Mouse (Mus musculus) testis, adult 2 months (tissue): ENCODE measurements around the gene Rngtt.

Experiments
- CTCF ChIP-seq: fragments of 200-500 bp; IDR thresholded peaks from 2 replicates; pipeline ENCODE4 v1.5.1; 2012; ENCODE audit warnings: low read depth, mild to moderate bottlenecking, inconsistent platforms, low read length, moderate library complexity; ENCODE audit not compliant: control insufficient read depth, insufficient read depth, insufficient replicate concordance
- POLR2A ChIP-seq: fragments of 200-500 bp; IDR thresholded peaks from 2 replicates; pipeline ENCODE4 v1.6.1; 2012; ENCODE audit warnings: low read depth, mild to moderate bottlenecking, inconsistent platforms, low read length, moderate library complexity; ENCODE audit not compliant: control insufficient read depth

DNA sequence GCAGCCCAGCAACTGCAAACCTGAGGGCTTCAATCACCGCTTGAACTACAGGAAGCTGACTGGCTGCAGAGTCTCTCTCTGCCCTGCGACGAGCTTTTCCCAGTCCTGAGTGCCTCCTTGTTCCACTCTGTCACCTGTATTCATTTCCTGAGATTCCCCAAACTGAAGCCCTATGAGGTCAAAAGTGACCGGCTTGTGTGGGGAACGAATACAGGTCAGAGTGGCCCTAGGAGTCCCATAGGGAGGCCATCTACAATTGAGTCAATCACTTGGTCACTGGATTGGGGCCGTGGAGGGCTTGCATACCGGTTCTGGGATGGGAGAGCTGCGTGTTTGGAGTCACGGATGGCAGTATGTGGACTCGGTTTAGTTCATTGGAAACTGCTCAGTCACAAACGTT lies 236.2 kb downstream of the Rngtt start:
- TF ChIP-seq CTCF (no peak), POLR2A (no peak)
